Mouse (Mus musculus): Measurements from ENCODE around the gene Ptprn2.
A peak's percentile ranks its signal among the peaks of the same experiment; 100 is the strongest.

The Ptprn2 gene

DNA sequence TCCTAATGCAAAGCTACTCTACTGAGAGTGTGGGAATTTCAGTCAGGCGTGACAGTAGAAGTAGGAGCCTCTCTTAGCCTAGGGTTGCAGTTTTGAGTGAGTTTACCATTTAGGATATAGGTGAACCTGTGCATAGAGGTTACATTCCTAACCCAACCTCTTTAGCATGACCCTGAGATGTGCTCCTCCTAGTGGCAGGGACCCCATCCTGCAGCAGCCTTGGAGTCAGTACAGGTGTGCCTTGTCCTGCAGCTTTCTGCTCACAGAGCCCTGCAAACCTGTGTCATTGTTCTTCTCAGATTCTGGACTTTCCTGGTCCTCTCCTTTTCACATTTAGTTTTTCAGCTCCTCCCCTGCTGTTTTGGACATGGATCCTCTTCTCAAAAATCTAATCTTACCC is 168.2 kb downstream of the Ptprn2 start:
- peak; percentile 8 to 9 for DNase-seq

DNA sequence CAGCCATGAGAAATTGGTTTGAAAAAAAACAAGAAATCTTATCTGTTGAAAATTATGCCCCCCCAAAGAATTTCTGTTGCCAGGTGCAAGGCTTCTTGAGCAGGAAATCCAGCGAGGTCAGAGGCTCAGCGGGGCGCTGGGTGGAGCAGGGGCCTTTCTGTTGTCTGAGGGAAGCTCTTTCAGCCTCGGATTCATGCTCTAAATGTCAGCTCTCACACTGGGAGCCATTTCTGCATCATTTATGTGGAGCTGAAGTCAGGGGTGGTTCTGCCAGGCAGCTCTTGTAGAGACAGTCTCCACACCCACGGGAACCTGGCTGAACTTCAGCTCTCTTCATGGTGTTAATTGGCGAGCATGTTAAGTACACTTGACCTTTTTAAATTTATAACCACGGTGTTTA is 174.6 kb downstream of the Ptprn2 start:
- no peak for DNase-seq

DNA sequence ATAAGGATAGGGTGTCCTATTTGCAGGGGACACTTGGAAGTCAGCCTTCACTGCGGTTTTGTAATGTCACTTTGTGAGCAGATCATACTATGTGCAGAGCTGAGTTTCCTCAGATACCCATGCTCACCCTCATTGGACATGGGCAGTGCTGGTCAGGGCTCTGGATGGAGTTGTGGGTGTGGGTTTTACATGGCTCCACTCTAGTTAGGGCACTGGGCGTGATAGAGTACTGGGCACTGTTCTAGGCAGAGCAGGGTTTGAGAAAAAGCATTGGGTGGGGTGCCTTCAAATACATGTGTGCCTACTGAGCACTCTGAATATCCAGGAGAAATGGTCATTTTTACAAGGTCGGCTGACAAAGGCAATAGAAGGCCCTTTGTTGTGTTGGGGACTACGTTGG is 175.5 kb downstream of the Ptprn2 start:
- DNase-seq: no peak

- DNase-seq: no peak
These were observed 192.2 kb downstream of the Ptprn2 start for GRCm38 (mm10) chr12:116677701-116678100.

- no peak for DNase-seq
These were observed 204.3 kb downstream of the Ptprn2 start for GRCm38 (mm10) chr12:116689832-116690231.

GRCm38 (mm10) chr12:116709535-116709934 is 224.0 kb downstream of the Ptprn2 start:
- DNase-seq: no peak

- DNase-seq: no peak
These were observed 225.2 kb downstream of the Ptprn2 start for GRCm38 (mm10) chr12:116710716-116711115.

- no peak for DNase-seq
These were observed 225.6 kb downstream of the Ptprn2 start for GRCm38 (mm10) chr12:116711133-116711532.

DNA sequence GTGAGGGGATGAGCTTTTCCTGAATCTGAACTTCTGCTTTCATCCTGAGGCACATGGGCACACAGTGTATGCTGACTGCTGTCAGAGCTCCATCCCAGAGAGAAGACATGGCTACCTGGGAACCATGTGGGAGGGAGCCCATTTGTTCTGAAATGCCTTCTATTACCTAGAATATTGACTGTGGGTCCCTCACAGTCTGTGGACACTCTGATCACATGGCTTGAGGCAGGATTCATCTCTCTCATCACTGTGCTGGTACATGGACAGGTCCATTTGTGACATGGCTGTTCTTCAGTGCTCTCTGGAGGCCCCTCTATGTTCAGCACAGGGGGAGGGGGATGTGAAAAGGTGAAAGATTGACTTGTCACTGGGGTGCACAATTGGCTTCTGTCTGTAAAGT is 227.6 kb downstream of the Ptprn2 start:
- DNase-seq: no peak

DNA sequence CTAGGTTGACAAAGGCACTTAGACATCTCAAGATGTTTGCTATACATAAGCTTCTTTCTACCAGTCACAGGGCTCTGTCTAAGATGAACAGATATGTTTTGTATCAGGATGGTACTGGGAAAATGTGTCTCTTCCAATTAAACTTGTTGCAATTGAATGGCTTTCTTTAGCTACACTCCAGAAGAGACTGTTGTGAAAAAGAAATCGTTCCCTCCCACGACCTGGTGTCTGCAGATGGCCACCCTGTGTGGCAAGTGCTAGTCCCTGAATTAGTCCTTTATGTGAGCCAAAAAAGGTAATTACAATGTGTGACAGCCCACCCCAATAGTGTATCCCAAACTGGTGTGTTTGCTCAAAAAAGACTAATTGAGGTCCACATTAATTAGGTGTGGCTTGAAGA is 235.5 kb downstream of the Ptprn2 start:
- DNase-seq: no peak

DNA sequence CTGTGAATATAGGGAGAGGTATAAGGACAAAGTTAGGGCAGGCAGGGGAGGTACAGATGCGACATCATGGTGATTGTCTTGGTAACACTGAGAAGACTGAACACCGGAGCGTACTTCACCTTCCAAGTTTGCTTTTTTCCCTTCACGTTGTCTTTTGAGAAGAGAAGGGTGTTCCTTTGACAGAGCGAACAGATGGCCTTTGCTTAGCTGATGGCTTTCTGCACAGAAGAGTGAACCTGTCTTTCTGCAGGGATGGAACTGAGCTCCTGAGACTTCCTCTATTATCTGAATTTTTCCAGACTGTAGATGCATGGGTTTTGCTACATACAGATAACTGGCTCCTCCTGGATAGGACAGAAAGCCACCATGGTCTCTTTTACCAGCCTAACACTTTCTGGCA is 254.6 kb downstream of the Ptprn2 start:
- no peak for DNase-seq

DNA sequence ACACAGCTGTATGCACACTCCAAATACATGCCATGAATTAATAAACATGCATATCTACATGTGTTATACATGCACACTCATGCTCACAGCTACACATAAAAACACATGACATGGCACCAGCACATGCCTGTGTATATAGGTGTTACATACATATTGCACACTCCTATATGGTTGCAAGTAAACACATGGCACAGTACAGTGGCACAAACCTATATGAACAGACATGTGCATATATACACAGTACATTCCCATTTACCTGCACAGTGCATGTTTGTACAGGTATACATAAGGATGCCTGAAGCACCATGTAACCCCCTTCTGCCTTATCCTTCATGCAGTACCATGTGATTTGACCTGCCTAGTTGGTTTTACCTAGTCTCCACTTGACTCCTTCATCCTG is 255.8 kb downstream of the Ptprn2 start:
- DNase-seq: no peak

DNA sequence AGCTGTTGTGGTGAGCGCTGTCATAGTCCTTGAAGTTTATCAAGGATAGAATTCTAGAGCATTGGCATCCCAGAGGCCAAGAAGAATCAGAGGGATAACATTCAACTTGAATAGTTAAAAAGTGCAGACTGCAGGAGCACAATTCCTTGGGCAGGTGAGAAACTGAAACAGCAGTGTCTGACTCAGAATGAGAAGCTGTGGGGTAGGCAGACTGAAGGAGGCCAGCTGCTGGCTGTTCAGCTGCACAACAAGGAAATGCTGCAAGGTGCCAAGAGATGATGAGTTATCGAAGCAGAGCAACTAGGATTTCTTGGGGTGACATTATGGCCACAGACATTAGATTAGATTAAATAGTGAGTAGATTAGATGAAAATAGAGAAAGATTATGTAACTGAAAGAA is 260.9 kb downstream of the Ptprn2 start:
- no peak for DNase-seq

DNA sequence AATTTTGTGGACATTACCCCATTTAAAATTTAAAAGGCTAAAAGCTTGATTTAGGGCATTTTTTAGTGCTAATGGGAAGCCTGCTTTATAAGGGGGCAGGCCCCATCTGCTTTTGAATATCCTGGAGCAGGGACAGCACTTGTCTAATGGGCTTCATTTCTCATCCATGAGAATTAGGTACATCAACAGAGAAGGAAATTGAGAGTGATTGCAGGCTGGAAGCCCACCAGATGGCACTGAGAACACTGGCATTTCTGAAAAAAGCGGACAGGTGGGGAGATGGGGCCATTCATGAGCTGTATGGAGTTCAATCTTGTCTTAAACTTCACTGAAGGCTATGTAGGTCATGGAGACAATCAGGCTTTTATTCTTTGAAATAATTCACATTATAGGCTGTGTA is 267.3 kb downstream of the Ptprn2 start:
- no peak for DNase-seq

DNA sequence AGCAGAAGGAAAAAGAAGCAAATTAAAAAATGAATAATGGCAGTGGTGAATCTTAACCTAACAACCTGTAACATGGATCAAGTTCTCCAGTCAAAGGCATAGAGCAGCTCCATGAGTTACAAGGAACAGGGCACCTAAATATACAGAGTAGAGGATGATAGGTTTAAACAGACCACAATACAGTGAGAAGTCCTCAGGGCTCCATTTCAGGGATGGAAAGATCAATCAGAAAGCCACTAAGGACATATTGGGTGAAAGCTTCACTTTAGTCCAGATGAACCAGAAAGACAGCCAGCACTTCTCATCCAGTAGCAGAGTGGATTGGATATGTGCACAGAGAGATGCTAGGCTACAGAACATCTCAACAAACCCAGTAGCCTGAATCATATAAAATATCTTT is 278.4 kb downstream of the Ptprn2 start:
- no peak for DNase-seq

- no peak for DNase-seq
These were observed 285.4 kb downstream of the Ptprn2 start for GRCm38 (mm10) chr12:116770911-116771310.

GRCm38 (mm10) chr12:116771493-116771892 is 286.0 kb downstream of the Ptprn2 start:
- DNase-seq: no peak

GRCm38 (mm10) chr12:116772081-116772566 is 286.6 kb downstream of the Ptprn2 start:
- no peak for DNase-seq

GRCm38 (mm10) chr12:116773344-116773743 is 287.8 kb downstream of the Ptprn2 start:
- DNase-seq: no peak

- no peak for DNase-seq
These were observed 290.9 kb downstream of the Ptprn2 start for GRCm38 (mm10) chr12:116776447-116776846.

GRCm38 (mm10) chr12:116778095-116779090 is 292.9 kb downstream of the Ptprn2 start:
- DNase-seq: no peak

GRCm38 (mm10) chr12:116780419-116780818 is 294.9 kb downstream of the Ptprn2 start:
- DNase-seq: no peak

DNA sequence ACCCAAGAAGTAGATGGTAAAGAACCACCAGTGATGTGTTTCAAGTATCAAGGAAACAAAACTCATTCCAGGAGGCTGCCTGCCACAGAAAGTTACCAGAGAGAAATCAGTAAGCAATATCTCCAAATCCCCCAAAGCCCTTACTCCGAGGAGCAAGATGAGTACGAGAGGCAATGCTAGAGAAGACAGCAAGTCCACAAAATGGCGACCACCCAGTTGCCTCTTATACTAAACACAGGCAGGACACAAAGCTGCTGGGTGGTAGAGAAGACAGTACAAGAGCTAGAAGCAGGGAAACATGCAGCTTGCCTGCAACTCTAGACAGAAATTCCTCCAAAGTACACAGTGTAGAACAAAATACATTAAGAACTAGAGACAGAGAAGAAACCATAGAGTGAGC is 300.2 kb downstream of the Ptprn2 start:
- no peak for DNase-seq

DNA sequence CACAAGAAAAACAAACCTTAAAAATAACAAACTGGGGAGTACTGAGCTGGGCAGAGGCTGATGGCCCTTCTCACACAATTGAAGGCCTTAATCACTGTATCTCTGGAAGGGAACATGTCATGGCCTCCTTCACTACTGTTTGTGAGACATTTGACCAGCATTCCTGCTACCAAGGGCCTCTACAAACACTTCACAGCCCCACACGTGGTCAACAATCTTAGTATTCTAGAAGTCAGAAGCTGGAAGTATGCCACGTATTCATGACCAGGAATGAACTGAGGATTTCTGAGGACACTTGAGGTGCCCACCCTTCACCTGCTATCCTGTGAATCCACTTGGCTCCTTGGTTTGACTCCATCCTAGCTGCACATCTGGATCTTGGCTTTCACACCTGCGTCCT is 302.8 kb downstream of the Ptprn2 start:
- DNase-seq: no peak

- no peak for DNase-seq
These were observed 317.8 kb downstream of the Ptprn2 start for GRCm38 (mm10) chr12:116803331-116803730.

All from B cell, adult 2 months (primary cell).